Mouse (Mus musculus) cerebellum, adult 11-12 months (tissue): ENCODE data around the gene Dcaf11.

ENCODE experiments used
- DNase-seq: peaks from one replicate; pipeline ENCODE4 v3.0.0; 2022

The Dcaf11 gene

GRCm38 (mm10) chr14:55559799-55560201 is at the start of gene Dcaf11:
Gene Dcaf11, plus strand, starts transcription at chr14:55560006.
- peak; percentile 94 for DNase-seq

DNA sequence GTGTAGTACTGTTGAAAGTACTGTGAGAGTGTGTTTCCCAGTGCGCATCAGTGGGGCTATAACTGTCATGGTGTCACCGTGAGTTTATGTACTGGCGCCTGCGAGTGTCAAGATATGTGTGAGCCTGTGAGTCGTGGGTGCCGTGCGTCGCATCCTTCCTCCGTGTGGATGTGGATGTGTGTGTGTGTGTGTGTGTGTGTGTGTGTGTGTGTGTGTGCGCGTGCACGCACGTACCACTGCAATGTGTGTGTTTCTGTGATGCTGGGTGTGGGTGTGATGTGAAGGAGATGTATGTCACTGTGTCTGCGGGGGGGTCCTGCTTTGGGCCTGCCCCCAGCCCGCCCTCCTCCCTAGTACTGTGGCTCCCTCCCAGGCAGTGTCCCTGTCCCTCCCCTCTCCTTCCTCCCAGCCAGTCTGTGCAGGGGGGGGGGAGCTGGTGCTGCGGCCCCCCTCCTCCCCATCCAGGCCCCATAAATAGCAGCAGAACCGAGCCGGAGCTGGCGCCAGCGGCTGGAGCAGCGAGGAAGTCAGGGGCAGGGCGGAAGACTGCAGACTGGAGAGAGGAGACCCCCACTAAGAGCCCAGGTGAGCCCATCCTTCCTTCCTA is 49.6 kb upstream of the Dcaf11 start, which contains the start of gene Cpne6:
TSS of gene Cpne6 (plus strand) at position 321 of the 607 bp plus-strand sequence.
- no peak for DNase-seq

GRCm38 (mm10) chr14:55511037-55511436 is 48.8 kb upstream of the Dcaf11 start:
- DNase-seq: no peak

- DNase-seq: no peak
Observed at GRCm38 (mm10) chr14:55513927-55514326, 45.9 kb upstream of the Dcaf11 start.

- no peak for DNase-seq
Observed at GRCm38 (mm10) chr14:55515846-55516245, 44.0 kb upstream of the Dcaf11 start.

DNA sequence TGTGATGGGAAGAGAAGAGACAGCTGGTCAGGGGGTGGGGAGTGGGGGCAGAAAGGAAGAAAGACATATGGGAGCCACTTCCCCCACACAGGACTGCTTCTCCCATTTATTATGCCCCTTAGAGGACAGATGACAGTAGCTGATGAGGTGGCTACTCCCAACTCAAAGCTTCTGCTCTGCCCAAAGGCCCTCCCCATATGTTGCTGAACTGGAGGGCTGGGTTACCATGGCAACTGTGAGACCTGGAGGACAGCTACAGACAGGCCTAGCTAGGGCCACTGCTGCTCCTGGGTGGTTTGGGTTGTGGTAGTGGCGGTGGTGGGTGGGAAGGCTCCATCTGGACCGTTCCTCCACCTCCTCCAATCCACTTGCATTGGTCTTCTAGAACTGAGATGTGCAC is 40.9 kb upstream of the Dcaf11 start:
- no peak for DNase-seq

GRCm38 (mm10) chr14:55519604-55520003 is 40.2 kb upstream of the Dcaf11 start:
- no peak for DNase-seq

- DNase-seq: peak; percentile 70
Observed at GRCm38 (mm10) chr14:55520451-55521361, 39.1 kb upstream of the Dcaf11 start.

DNA sequence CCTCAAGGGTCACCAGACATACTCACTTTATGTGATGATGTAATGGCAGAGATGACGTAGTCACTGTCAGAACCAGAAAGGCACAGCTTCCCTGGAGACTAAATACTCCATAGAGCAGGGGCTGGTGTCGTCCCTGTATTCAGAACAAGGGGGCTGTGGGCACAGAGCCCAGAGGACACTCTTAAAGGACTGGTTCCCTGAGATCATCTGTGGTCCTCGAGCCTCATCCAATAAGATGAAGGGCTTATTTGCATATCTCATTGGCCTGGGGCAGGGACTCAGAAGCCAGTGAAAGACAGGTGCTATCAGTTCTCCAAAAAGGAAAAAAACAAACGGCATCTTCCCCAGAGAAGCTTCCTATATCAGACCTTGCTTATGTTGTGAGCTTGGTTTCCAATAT is 35.7 kb upstream of the Dcaf11 start:
- no peak for DNase-seq

- no peak for DNase-seq
Observed at GRCm38 (mm10) chr14:55524785-55525184, 35.0 kb upstream of the Dcaf11 start, which contains the start of gene Nrl. Gene Nrl, minus strand, starts transcription at chr14:55524981.

GRCm38 (mm10) chr14:55526674-55527073 is 33.1 kb upstream of the Dcaf11 start:
- no peak for DNase-seq

DNA sequence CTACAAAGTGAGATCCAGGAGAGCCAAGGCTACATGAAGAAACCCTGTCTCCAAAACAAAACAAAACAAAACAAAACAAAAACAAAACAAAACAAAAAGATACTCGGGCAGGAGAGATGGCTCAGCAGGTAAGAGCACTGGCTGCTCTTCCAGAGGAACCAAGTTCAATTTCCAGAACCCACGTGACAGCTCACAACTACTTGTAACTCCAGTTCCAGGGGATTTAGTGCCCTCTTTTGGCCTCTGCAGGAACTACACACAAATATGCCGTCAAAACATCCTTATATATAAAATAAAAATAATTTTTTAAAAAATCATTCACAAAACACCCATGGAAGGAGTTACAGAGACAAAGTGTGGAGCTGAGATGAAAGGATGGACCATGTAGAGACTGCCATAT is 31.9 kb upstream of the Dcaf11 start:
- no peak for DNase-seq

- no peak for DNase-seq
Observed at GRCm38 (mm10) chr14:55536116-55536745, 23.6 kb upstream of the Dcaf11 start.

DNA sequence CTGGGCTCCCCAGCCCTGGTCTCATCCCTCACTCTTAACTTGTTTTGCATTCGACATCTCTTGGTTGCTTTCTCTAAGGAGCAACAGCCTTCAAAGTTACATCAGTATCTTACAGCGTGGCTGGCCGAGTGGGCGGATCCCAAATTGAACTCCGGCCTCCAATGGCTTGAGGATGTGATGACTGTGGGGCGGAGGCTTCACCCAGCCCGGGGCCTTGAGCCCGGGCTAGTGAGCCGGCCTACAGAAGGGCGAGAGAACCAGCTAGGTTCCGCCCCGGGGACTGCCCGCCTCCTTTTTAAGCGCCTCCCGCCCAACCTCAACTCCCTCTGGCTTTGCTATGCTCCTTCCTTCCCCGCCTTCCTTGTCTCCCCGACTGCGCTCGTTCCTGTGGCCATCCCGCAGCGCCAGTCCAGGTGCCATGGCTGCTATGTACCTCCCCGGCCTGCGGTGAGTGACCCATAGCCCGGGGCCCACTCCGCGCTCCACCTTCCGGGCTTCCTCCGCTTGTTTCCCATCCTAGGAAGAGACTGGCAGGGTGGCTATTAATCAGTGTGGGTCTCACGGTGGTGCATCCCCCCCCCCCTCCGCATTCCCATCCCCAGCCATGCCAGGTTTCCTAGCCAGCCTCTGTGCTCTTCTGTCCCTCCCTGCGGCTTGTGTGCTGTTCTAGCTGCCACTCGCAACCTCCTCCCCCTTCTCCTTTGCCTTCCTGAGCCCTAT is 19.6 kb upstream of the Dcaf11 start, which contains the start of gene Pck2:
TSS of gene Pck2 (plus strand) at position 200 of the 720 bp plus-strand sequence.
- DNase-seq: peak; percentile 90

DNA sequence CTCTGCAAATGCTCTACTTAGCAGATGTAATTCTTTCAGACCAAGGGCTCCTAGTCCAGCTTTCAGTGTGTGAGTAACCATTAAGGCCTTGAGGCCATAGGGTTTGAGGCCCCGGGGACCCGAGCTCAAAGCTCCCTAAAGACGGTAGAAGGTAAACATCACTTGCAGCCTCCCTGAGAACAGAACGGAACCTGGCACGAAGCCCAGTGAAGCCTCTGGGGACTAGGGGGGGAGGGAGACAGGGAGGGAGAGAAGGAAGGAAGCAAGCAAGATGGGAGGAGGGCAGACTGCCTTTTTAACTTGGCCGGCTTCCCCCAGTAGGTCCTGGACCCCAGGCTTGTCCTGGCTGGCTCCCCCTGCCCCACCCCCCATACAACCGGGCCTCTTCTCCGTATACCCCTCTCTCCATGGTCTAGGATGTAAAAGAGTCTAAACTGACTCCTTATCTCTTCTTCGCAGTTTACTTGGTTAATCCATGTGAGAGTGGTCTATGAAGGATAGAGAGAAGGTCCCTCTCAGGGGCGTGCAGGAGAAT is 19.0 kb upstream of the Dcaf11 start:
- DNase-seq: peak; percentile 86

GRCm38 (mm10) chr14:55542268-55542667 is 17.5 kb upstream of the Dcaf11 start:
- DNase-seq: no peak

DNA sequence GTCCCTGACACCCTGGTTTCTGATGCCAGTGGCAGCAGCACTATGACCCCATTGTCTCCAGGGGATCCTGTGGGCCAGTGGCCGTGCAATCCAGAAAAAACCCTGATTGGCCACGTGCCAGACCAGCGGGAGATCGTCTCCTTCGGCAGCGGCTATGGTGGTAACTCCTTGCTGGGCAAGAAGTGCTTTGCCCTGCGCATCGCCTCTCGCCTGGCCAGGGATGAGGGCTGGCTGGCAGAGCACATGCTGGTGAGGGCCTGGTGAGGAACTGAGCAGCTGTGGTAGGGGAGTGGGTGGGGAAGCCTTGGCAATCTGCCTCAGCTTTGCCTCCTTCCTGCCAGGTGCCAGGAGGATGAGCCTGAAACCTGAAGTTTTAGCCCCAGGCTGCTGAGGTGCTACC is 15.5 kb upstream of the Dcaf11 start:
- DNase-seq: peak; percentile 52

GRCm38 (mm10) chr14:55550191-55550590 is 9.6 kb upstream of the Dcaf11 start:
- DNase-seq: no peak

DNA sequence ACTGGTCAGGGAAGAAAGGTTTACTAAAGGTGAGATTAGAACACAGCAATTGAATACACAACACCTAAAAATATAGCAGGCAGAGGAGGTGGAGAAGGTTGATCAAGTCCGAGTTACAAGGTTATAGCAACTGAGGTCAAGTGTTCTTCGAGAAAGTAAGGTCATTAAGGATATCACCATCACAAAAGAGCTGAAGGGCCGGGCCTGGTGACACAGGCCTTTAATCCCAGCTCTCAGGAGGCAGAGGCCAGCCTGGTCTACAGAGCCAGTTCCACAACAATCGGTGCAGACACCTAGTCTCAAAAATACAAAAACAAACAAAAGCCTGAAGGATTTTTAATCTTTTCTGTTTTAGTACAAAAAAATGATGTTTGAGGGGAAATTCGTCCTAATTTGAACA is 8.5 kb upstream of the Dcaf11 start:
- DNase-seq: no peak

DNA sequence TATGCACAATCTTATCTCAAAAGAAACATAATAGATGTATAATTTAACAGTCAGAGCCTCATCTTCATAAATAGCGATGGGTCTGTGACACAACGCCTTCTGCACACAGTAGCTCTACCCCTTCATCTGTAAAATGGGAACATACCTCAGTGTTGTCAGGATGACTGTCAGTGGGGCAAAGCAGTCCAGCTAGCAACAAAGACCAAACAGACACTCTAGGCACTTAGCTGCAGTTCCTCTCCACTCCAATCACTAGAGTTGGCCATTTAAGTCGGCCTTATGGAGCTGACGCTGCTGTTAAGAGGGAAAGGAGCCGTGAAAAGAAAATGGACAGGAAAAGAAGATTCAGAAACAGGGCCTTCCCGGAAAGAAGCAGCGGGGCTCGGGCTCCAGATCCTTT is 8.0 kb upstream of the Dcaf11 start:
- no peak for DNase-seq

DNA sequence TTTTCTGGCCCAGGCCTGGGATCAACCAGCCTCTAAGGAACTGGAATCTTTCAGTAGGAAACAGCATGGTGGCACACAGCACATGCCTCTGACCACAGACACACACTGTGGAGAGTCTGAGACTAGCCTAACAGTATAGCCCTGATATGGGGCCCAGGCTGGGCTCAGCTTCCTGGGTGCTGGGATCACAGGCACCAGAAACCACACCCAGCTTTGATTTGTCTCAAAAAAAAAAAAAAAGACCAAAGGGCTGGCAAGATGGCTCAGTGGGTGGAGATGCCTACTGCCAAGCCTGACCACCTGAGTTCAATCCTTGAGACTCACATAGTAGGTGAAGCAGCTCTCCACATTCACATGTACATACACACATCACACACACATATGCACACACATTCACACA is 5.2 kb upstream of the Dcaf11 start:
- no peak for DNase-seq

GRCm38 (mm10) chr14:55555788-55556187 is 4.0 kb upstream of the Dcaf11 start:
- DNase-seq: no peak

DNA sequence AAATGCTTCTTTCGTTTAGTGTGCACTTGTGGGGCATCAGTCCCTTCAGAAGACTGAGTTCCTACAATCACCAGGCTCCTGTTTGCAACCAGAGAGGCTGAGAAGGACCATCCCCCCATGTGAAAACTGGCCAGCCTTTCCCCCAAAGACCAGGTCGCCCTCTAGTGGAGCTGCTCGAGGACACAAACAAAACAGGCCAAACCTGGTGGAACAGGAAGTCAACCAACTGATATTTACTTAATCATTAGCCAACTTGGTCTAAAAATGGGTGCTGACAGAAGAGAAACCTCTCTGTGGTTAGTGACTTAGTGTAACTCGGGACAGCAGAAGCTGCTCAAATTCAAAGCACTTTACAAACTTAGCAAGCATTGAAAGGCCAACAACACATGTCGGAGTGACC is 2.8 kb upstream of the Dcaf11 start:
- peak; percentile 69 for DNase-seq
